Mouse (Mus musculus): ENCODE data around the gene Gm572.
A peak's percentile ranks its signal among the peaks of the same experiment; 100 is the strongest.

The Gm572 gene

GRCm38 (mm10) chr4:148625756-148626622 is 17.1 kb upstream of the Gm572 start:
- DNase-seq: no peak

GRCm38 (mm10) chr4:148626623-148627185 is 16.4 kb upstream of the Gm572 start, which contains the start of gene Tardbp:
TSS of gene Tardbp (minus strand) at chr4:148627019.
- peak; percentile 99 for DNase-seq

GRCm38 (mm10) chr4:148627246-148627645 is 15.9 kb upstream of the Gm572 start:
- no peak for DNase-seq

- DNase-seq: no peak
Observed at GRCm38 (mm10) chr4:148632013-148632692, 11.0 kb upstream of the Gm572 start.

GRCm38 (mm10) chr4:148633395-148634061 is 9.6 kb upstream of the Gm572 start:
- DNase-seq: no peak

GRCm38 (mm10) chr4:148635309-148635708 is 7.8 kb upstream of the Gm572 start:
- no peak for DNase-seq

GRCm38 (mm10) chr4:148638302-148638701 is 4.8 kb upstream of the Gm572 start:
- DNase-seq: no peak

GRCm38 (mm10) chr4:148639455-148639854 is 3.7 kb upstream of the Gm572 start:
- no peak for DNase-seq

GRCm38 (mm10) chr4:148641121-148641520 is 2.0 kb upstream of the Gm572 start:
- no peak for DNase-seq

- DNase-seq: peak; percentile 91
Observed at GRCm38 (mm10) chr4:148644157-148644511, 1.0 kb downstream of the Gm572 start.

- no peak for DNase-seq
Observed at GRCm38 (mm10) chr4:148644926-148645325, 1.8 kb downstream of the Gm572 start.

GRCm38 (mm10) chr4:148646616-148647015 is 3.5 kb downstream of the Gm572 start:
- DNase-seq: peak; percentile 94

GRCm38 (mm10) chr4:148649309-148649708 is 6.2 kb downstream of the Gm572 start:
- DNase-seq: no peak

- DNase-seq: peak; percentile 93
Observed at GRCm38 (mm10) chr4:148651045-148651444, 7.9 kb downstream of the Gm572 start.

GRCm38 (mm10) chr4:148654701-148655398 is 11.7 kb downstream of the Gm572 start:
- peak; percentile 90 for DNase-seq

GRCm38 (mm10) chr4:148656691-148657258 is 13.7 kb downstream of the Gm572 start:
- DNase-seq: no peak

GRCm38 (mm10) chr4:148657776-148658175 is 14.7 kb downstream of the Gm572 start:
- DNase-seq: no peak

GRCm38 (mm10) chr4:148660174-148660573 is 17.1 kb downstream of the Gm572 start:
- no peak for DNase-seq

- DNase-seq: peak; percentile 95
Observed at GRCm38 (mm10) chr4:148662168-148662965, 19.2 kb downstream of the Gm572 start.

- no peak for DNase-seq
Observed at GRCm38 (mm10) chr4:148663326-148663725, 20.2 kb downstream of the Gm572 start.

- no peak for DNase-seq
Observed at GRCm38 (mm10) chr4:148664021-148664420, 20.9 kb downstream of the Gm572 start.

Data from heart, adult 11 months (tissue).